Mouse (Mus musculus) adrenal gland, postnatal 10 days (tissue): ENCODE measurements around the gene Ndst2. TPM values are rescaled to one million over a fixed set of nuclear protein-coding genes. Genes with fewer than 3 reads are reported as not detected.

Experiments used
- DNase-seq: peaks from one replicate; pipeline ENCODE4 v3.0.0; 2021; ENCODE audit warnings: mixed read lengths
- long read RNA-seq, 2 experiments: library from polyadenylated mRNA; stranded (forward); transcript quantifications; one replicate each; pipeline ENCODE4 v2.0.0; 2021
- total RNA-seq, 2 experiments: library from RNA; stranded (reverse); gene quantifications; 2 replicates each; pipeline ENCODE4 v1.2.3; 2021

Gene Ndst2
- total RNA-seq = 10 to 100 TPM; 24.1 to 32.7 TPM
- long read RNA-seq, experiment 1, partial matches to known transcripts = 1 of 9 reads
- long read RNA-seq, experiment 1, other reads (novel, unspliced or antisense) = 4 of 9 reads
- long read RNA-seq, experiment 2, partial matches to known transcripts = 1 of 9 reads
- long read RNA-seq, experiment 2, other reads (novel, unspliced or antisense) = 5 of 9 reads

- peak; percentile 93 for DNase-seq
Measured at GRCm38 (mm10) chr14:20733952-20734774, at the start of gene Ndst2. Ndst2 (minus strand) TSS chr14:20734562.

DNA sequence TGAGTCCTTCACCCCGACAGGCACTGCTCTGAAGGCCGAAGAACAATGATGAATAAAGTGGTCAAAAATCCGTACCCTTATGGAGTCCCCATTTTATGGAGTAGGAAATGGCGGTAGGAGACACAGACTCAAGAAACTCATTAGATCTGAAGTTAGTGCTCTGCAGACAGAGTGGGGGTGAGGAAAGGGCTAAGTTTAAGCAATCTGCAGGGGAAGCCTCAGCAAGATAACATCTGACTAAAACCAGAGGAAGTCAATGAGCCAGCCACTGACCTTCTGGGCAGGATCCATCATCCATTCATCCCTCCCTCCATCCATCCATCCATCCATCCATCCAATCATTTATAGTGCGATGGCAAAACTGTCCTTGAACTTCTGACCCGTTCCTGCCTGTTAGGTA is 49.2 kb upstream of the Ndst2 start:
- no peak for DNase-seq

DNA sequence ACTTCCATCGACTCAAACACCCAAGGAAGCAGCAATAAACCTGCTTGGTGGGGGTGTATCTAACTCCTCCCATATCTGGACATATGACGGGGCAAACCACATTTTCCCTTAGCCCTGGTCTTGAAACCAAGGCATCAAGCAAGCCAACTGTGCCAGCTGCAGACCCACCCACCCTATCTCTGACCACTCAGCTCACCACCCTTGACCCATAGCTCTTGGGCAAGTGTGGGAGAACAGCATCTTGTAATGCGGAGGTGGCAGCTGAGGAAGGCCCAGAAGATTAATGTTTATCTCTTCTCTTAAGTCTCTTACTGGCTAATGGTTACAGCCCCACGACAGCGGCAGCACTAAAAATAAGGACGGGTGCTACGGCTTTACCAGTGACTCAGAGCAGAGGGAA is 48.5 kb upstream of the Ndst2 start:
- DNase-seq = no peak

- DNase-seq = no peak
Measured at GRCm38 (mm10) chr14:20780217-20780616, 45.9 kb upstream of the Ndst2 start.

GRCm38 (mm10) chr14:20778496-20778895 is 44.1 kb upstream of the Ndst2 start:
- no peak for DNase-seq

DNA sequence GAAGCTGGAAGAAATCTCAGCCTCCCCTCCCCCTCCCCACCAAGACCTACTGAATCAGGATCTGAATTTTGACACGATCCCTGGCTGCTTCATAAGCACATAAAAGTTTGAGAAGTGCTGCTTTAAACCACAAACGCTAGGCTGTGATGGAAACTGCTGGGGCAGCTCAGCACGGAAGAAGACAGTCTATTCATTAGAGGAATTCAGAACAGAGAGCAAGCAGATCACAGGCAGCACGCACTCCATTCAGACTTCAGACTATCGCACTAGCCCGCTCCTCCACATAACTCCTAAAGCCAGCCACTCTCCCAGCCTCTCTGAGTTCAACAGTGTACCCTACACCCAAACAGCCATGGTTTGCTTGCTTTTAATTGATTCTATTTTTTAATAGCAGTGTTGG is 41.3 kb upstream of the Ndst2 start:
- DNase-seq = no peak

DNA sequence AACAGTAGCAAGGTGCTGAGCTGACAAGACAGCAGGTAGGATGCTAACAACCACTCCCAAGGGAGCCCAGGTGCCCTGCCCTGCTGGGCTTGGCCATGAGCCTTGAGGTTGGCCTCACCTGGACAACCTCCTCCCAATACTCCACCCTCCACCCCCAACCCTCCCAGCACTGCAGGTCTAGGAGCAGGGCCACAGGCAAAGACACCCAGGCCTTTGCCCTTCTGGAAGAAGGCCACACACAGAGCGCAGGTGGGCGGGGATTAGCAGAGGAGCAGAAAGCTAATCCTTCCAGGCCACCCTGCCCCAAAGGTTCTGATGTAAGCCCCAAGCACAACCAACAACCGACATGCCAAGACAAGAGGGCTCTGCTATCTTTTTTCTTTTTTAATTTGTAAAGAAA is 39.0 kb upstream of the Ndst2 start:
- DNase-seq = no peak

GRCm38 (mm10) chr14:20772808-20773207 is 38.4 kb upstream of the Ndst2 start:
- DNase-seq = no peak

- DNase-seq = no peak
Measured at GRCm38 (mm10) chr14:20771941-20772340, 37.6 kb upstream of the Ndst2 start.

- DNase-seq = no peak
Measured at GRCm38 (mm10) chr14:20768581-20768980, 34.2 kb upstream of the Ndst2 start.

DNA sequence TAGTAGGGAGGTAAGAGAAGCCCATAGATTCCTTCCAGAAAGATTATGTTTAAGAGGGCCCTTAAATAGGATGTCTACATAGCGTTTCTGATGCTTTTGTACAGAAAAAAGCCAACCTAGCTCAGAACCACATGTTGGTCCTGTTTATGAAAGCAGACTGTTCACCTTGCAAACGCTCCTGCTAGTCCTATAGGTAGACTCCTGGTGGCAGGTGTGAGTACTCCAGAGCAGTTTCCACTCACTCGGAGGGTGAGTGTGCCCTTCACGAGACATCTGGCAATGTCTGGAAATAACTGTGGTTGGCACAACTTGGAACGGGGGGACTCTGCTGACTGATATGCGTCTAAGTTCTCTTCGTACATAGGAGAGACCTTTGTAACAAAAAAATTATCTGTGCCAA is 33.6 kb upstream of the Ndst2 start:
- no peak for DNase-seq

DNA sequence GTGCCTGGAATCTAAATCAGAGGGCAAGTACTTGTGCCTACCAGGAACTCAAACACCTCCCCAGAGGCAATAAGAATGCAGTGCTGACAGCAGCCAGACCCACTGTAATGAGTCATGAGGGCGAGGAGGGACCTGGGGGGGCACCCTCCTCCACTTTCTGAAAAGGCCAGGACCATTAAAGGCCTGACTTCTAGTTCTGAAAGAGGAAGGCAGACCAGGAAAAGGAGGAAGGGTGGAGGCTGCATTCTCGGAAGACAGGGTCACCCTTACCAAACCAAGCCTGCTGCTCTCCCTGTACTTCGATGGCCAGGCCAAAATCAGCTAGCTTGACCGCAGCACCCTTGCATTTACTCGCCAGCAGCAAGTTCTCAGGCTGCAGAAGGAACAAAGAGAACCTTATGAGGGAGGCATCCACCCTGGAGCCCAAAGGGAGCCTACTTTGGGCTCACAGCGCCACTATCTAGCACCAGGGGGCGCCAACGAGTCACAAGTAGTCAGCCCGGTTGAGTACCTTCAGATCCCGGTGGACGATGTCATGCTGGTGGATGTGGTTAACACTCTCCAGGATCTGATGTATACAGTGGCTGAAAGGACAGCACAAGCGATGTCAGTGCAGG is 31.4 kb upstream of the Ndst2 start:
- DNase-seq = peak; percentile 93

DNA sequence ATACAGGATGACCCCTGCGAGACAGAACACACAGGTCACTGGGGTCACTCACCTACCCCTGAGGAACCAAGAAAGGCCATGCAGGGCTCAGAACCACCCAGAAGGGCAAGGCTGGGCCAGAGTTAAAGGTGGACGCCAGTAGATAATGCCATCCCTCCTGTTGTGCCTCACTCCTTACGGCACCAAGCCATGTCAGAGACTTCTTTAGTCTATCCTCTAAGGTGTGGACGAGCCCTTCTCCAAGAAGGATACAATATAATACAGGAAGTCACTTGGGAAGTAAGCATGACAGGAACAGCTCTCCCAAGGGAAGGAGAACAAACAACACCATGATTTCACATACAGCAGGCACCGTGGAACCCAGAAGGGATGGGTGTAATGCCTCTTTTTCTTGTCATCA is 30.6 kb upstream of the Ndst2 start:
- DNase-seq = no peak

DNA sequence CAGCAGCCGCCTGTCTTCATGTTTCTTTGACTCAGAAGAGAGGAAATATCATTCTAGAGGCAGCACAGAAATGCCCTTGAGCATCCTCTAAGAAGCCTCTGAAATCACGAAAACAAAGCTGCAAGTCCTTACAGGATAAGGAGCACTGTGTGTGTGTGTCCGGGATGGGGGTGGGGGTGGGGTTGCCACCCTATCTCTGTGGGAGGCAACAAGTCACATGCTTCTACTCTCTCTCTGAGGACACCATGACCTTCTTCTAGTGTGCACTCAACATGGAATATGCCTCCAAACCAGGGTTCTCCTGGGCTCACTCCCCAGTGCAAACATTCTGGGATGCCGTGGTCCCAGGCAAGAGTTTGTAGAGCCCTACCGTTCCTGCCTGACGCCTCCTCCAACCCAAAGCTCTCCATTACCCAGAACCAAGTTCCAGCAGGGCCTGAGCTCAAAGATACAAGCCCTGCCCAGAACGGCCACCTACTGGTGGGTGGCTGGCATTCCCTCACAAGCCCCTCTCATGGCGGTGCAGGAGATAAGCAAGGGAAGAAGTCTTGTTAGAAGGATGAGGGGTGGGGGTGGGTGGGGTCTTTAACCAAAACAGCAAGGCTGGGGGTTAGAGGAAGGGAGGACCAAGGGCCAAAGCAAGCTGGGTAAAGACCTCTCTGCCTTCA is 24.5 kb upstream of the Ndst2 start:
- no peak for DNase-seq

DNA sequence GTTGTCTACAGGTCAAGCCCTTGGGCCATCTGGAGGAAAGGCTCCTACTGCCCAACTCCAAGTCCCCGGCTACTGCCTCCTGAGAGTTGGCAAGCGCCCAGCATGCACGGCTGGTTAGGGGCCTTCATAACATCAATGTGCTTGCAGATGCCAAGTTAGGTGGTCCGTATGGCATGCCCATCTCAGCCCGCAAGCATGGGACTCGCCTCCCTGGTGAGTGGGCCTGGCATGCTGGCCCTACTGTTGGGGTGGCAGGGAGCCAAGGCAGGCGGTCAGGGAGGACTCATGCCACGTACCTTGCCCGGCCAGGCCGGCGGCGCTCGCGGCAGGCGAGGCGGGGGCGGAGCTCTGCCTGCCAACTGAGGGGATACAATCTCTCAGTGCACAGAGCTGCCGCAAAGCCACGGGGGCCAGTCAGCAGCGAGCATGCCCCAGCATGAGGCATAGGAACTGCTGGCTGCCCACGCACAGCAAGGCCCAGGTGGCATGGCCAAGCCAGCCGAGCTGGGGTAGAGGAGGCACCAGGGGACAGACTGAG is 23.1 kb upstream of the Ndst2 start:
- DNase-seq = no peak

DNA sequence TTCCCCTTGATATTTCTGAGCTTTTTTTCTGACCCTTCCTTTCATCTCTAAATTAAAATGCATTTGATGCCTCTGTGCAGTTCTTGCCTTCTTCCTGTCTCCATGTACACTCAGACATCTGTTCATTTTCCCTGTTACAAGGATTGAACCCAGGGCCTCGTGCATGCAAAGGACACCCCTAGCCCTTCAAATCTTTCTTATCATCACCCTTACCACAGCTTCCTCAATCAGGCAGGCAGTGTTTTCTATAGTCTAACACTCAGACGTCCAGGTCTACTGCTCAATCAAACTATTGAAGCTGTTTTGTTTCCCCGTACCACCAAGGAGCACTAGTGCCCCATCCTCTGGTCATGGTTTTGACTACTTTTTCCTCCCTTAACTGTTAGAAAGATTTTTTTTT is 19.4 kb upstream of the Ndst2 start:
- no peak for DNase-seq

- no peak for DNase-seq
Measured at GRCm38 (mm10) chr14:20750503-20750902, 16.1 kb upstream of the Ndst2 start.

GRCm38 (mm10) chr14:20749494-20750051 is 15.2 kb upstream of the Ndst2 start:
- DNase-seq = no peak

- no peak for DNase-seq
Measured at GRCm38 (mm10) chr14:20748388-20748787, 14.0 kb upstream of the Ndst2 start.

- no peak for DNase-seq
Measured at GRCm38 (mm10) chr14:20746935-20747334, 12.6 kb upstream of the Ndst2 start.

GRCm38 (mm10) chr14:20743614-20744013 is 9.3 kb upstream of the Ndst2 start:
- no peak for DNase-seq

DNA sequence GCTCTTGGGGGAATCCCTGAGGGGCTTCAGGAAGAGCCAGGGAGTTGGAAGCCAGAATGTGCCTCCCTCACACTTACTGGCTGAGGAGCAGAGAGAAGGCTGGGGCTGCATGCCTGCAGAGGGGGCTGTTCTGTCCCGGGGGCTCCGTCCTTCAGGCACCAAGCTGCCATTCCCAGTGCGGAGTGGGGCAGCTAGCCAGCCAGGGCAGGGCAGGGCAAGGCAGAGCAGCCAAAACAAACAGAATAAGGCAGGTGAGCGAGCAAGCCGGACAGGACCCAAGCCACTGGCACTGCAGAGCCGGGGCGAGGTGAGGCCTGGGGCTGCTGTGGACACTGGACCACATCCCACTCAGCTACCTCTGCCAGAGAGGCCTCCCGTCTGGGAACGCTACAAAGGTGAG is 6.9 kb upstream of the Ndst2 start:
- DNase-seq = no peak
